Mouse (Mus musculus): Measurements from ENCODE around the gene Rps18. TPM values are rescaled to one million over a fixed set of nuclear protein-coding genes. Genes with fewer than 3 reads are reported as not detected.
A peak's percentile ranks its signal among the peaks of the same experiment; 100 is the strongest.

The Rps18 gene
- polyA plus RNA-seq, 1 experiment from 2014 or later, result 1,302 TPM

- Histone ChIP-seq H3K9me3 (ENCODE audit: control insufficient read depth, low read length) (no peaks in the 10 kb centered on the region), H3K4me1 (ENCODE audit: control insufficient read depth, insufficient read depth, low read length) (peaks cover 15% of the 10 kb centered on the region), H3K4me3 (ENCODE audit: low read depth, low read length) (peak overlapping the region; percentile 87), H3K4me2 (peak overlapping the region; percentile 89), H3K36me3 (ENCODE audit: control insufficient read depth, insufficient read depth, low read length) (no peaks in the 10 kb centered on the region), H3K27me3 (ENCODE audit: control insufficient read depth, insufficient read depth, low read length) (no peaks in the 10 kb centered on the region), H3K9ac (ENCODE audit: low read length) (peak overlapping the region; percentile 88), H3K27ac (ENCODE audit: low read depth, low read length) (peak overlapping the region; percentile 89)
- under 1% methylated on average over 45 of the region's 45 CpGs for WGBS
- DNase-seq (ENCODE audit: low spot score, missing footprints) (peak; percentile 90), ATAC-seq (ENCODE audit: low FRiP score) (peak; percentile 12; the same call in 1 of the 2 replicates)
These were observed 25.3 kb downstream of the Rps18 start for GRCm38 (mm10) chr17:33930280-33931158.

- H3K4me2 ChIP-seq, result peak within 1 kb of the TSS; percentile 89
- H3K27me3 ChIP-seq (ENCODE audit: control insufficient read depth, insufficient read depth, low read length), result no peaks in the 10 kb centered on the region
- H3K9me3 ChIP-seq (ENCODE audit: control insufficient read depth, low read length), result no peaks in the 10 kb centered on the region
- peak; percentile 100 for DNase-seq (ENCODE audit: low spot score, missing footprints)
- H3K36me3 ChIP-seq (ENCODE audit: control insufficient read depth, insufficient read depth, low read length), result no peaks in the 10 kb centered on the region
- ATAC-seq (ENCODE audit: low FRiP score), result peak; percentile 82
- peak within 1 kb of the TSS; percentile 87 for H3K4me3 ChIP-seq (ENCODE audit: low read depth, low read length)
- H3K9ac ChIP-seq (ENCODE audit: low read length), result peak within 1 kb of the TSS; percentile 88
- WGBS, result under 1% methylated on average over 77 of the region's 80 CpGs
- H3K4me1 ChIP-seq (ENCODE audit: control insufficient read depth, insufficient read depth, low read length), result peaks cover 15% of the 10 kb centered on the region
- H3K27ac ChIP-seq (ENCODE audit: low read depth, low read length), result peak within 1 kb of the TSS; percentile 89
These were observed 26.2 kb downstream of the Rps18 start, which contains the start of gene Rgl2 for GRCm38 (mm10) chr17:33929371-33930279. Gene Rgl2, plus strand, starts transcription at chr17:33929543.

GRCm38 (mm10) chr17:33928251-33928947, 27.4 kb downstream of the Rps18 start:
- Histone ChIP-seq H3K4me1 (ENCODE audit: control insufficient read depth, insufficient read depth, low read length) (peaks cover 15% of the 10 kb centered on the region), H3K9ac (ENCODE audit: low read length) (peak overlapping the region; percentile 88), H3K4me2 (peak overlapping the region; percentile 89), H3K36me3 (ENCODE audit: control insufficient read depth, insufficient read depth, low read length) (no peaks in the 10 kb centered on the region), H3K27me3 (ENCODE audit: control insufficient read depth, insufficient read depth, low read length) (no peaks in the 10 kb centered on the region), H3K4me3 (ENCODE audit: low read depth, low read length) (peak overlapping the region; percentile 87), H3K27ac (ENCODE audit: low read depth, low read length) (no peak overlapping the region), H3K9me3 (ENCODE audit: control insufficient read depth, low read length) (no peaks in the 10 kb centered on the region)
- WGBS, result 63% methylated on average over 21 of the region's 21 CpGs
- DNase-seq (ENCODE audit: low spot score, missing footprints), result no peak
- no peak for ATAC-seq (ENCODE audit: low FRiP score)

GRCm38 (mm10) chr17:33926207-33926932, 29.4 kb downstream of the Rps18 start:
- Histone ChIP-seq H3K36me3 (ENCODE audit: control insufficient read depth, insufficient read depth, low read length) (no peaks in the 10 kb centered on the region), H3K27me3 (ENCODE audit: control insufficient read depth, insufficient read depth, low read length) (no peaks in the 10 kb centered on the region), H3K4me1 (ENCODE audit: control insufficient read depth, insufficient read depth, low read length) (peaks cover 13% of the 10 kb centered on the region), H3K27ac (ENCODE audit: low read depth, low read length) (no peak overlapping the region), H3K9me3 (ENCODE audit: control insufficient read depth, low read length) (no peaks in the 10 kb centered on the region), H3K4me2 (no peak overlapping the region), H3K4me3 (ENCODE audit: low read depth, low read length) (no peak overlapping the region), H3K9ac (ENCODE audit: low read length) (no peak overlapping the region)
- DNase-seq (ENCODE audit: low spot score, missing footprints) (no peak), ATAC-seq (ENCODE audit: low FRiP score) (no peak)
- WGBS, result 73% methylated on average over 17 of the region's 17 CpGs

GRCm38 (mm10) chr17:33925406-33926116, 30.2 kb downstream of the Rps18 start:
- H3K4me3 ChIP-seq (ENCODE audit: low read depth, low read length), result no peak overlapping the region
- H3K27ac ChIP-seq (ENCODE audit: low read depth, low read length), result no peak overlapping the region
- no peak overlapping the region for H3K4me2 ChIP-seq
- no peak overlapping the region for H3K9ac ChIP-seq (ENCODE audit: low read length)
- no peaks in the 10 kb centered on the region for H3K9me3 ChIP-seq (ENCODE audit: control insufficient read depth, low read length)
- 82% methylated on average over 21 of the region's 21 CpGs for WGBS
- no peaks in the 10 kb centered on the region for H3K36me3 ChIP-seq (ENCODE audit: control insufficient read depth, insufficient read depth, low read length)
- H3K4me1 ChIP-seq (ENCODE audit: control insufficient read depth, insufficient read depth, low read length), result peaks cover 9% of the 10 kb centered on the region
- no peaks in the 10 kb centered on the region for H3K27me3 ChIP-seq (ENCODE audit: control insufficient read depth, insufficient read depth, low read length)
- ATAC-seq (ENCODE audit: low FRiP score) (no peak), DNase-seq (ENCODE audit: low spot score, missing footprints) (no peak)

- Histone ChIP-seq H3K9ac (ENCODE audit: low read length) (no peak overlapping the region), H3K27me3 (ENCODE audit: control insufficient read depth, insufficient read depth, low read length) (no peaks in the 10 kb centered on the region), H3K9me3 (ENCODE audit: control insufficient read depth, low read length) (no peaks in the 10 kb centered on the region), H3K4me3 (ENCODE audit: low read depth, low read length) (no peak overlapping the region), H3K36me3 (ENCODE audit: control insufficient read depth, insufficient read depth, low read length) (no peaks in the 10 kb centered on the region), H3K4me2 (no peak overlapping the region), H3K4me1 (ENCODE audit: control insufficient read depth, insufficient read depth, low read length) (peaks cover 13% of the 10 kb centered on the region), H3K27ac (ENCODE audit: low read depth, low read length) (no peak overlapping the region)
- ATAC-seq (ENCODE audit: low FRiP score) (no peak), DNase-seq (ENCODE audit: low spot score, missing footprints) (no peak)
- WGBS, result 84% methylated on average over 10 of the region's 10 CpGs
These were observed 31.1 kb downstream of the Rps18 start for GRCm38 (mm10) chr17:33924577-33925283.

GRCm38 (mm10) chr17:33921361-33921760, 34.4 kb downstream of the Rps18 start:
- WGBS, result 88% methylated on average over 7 of the region's 7 CpGs
- Histone ChIP-seq H3K9me3 (ENCODE audit: control insufficient read depth, low read length) (no peaks in the 10 kb centered on the region), H3K4me3 (ENCODE audit: low read depth, low read length) (no peak overlapping the region), H3K36me3 (ENCODE audit: control insufficient read depth, insufficient read depth, low read length) (peaks cover 7% of the 10 kb centered on the region), H3K4me2 (no peak overlapping the region), H3K27me3 (ENCODE audit: control insufficient read depth, insufficient read depth, low read length) (no peaks in the 10 kb centered on the region; the same call in 1 of the 2 replicates), H3K4me1 (ENCODE audit: control insufficient read depth, insufficient read depth, low read length) (peaks cover 29% of the 10 kb centered on the region), H3K9ac (ENCODE audit: low read length) (no peak overlapping the region), H3K27ac (ENCODE audit: low read depth, low read length) (no peak overlapping the region)
- ATAC-seq (ENCODE audit: low FRiP score) (no peak), DNase-seq (ENCODE audit: low spot score, missing footprints) (no peak)

Data from midbrain, embryonic 11.5 days (tissue).